In genomic region chr13:19356120-19356519, GRCm38 (mm10) we compare ENCODE assay signal across 32 mouse cellular contexts. TPM values are rescaled to one million over a fixed set of nuclear protein-coding genes. Genes with fewer than 3 reads are reported as not detected.
A peak's percentile ranks its signal among the peaks of the same experiment; 100 is the strongest.
DNase-seq lines count a peak whose midpoint lies in the region; ATAC-seq lines count a peak whose summit lies in the region.
"Had no signal": no experiment of that assay in that cellular context is flagged by ENCODE, and none has a peak within 500 bp of the region (broad histone marks: within the 10 kb centered on the region; RNA-seq: fewer than 3 reads in every experiment).

No protein-coding gene starts in this region.

- peaks cover 7% of the 10 kb centered on the region for H3K36me3 ChIP-seq in heart, embryonic 16.5 days (ENCODE audit: control insufficient read depth, insufficient read depth)

- H3K9me3 ChIP-seq in heart, embryonic 16.5 days (replicated peaks; ENCODE audit: control insufficient read depth, low read length) = no peaks in the 10 kb centered on the region
- H3K9me3 ChIP-seq: embryonic facial prominence, embryonic 12.5 days; G1E; heart, embryonic 10.5 days; hindbrain, embryonic 10.5 days; hindbrain, embryonic 15.5 days; intestine, embryonic 15.5 days; liver, embryonic 13.5 days; midbrain, embryonic 10.5 days; neural tube, embryonic 12.5 days had no signal

- WGBS in heart, embryonic 16.5 days = 71% methylated on average over 7 of the region's 7 CpGs

- no peak for DNase-seq in heart, adult 9 months (ENCODE audit: low spot score in 2 of 2)
- peak; percentile 28 for DNase-seq in CD4-positive, CD25-positive, alpha-beta regulatory T cell, adult 2 months (ENCODE audit: low read depth, low spot score)
- DNase-seq in induced T-regulatory cell, adult 2 months (ENCODE audit: low read depth) = peak; percentile 55
- DNase-seq in yolk sac, embryonic 10.5 days (ENCODE audit: low spot score) = no peak
- no peak for DNase-seq in layer of hippocampus, adult 18-20 months (ENCODE audit: low spot score in 2 of 2)
- no peak for DNase-seq in liver
- DNase-seq: adrenal gland, postnatal 14 days; cerebellum, adult 11 months; cerebellum, adult 9-10 months; cerebellum, postnatal 36 days; embryo, embryonic 11 days; gastrocnemius, postnatal 25 days; kidney, adult 2 months; kidney, postnatal 36 days; layer of hippocampus, postnatal 36 days; left cerebral cortex, postnatal 4 days; liver, embryonic 13.5 days; lung, adult 18-20 months; lung, postnatal 4 days; right cerebral cortex, adult 18-20 months; right cerebral cortex, postnatal 4 days had no signal

- no peak overlapping the region for H3K9ac ChIP-seq in heart, embryonic 16.5 days (ENCODE audit: low read length)
- H3K9ac ChIP-seq: embryonic facial prominence, embryonic 12.5 days; hindbrain, embryonic 15.5 days; intestine, embryonic 15.5 days; liver, embryonic 13.5 days; neural tube, embryonic 12.5 days had no signal

- peak; percentile 73 for ATAC-seq in heart, embryonic 16.5 days (replicated peaks; ENCODE audit: extremely low read depth, insufficient read depth, low FRiP score)
- ATAC-seq: intestine, embryonic 15.5 days; lung, postnatal 0 days had no signal

- no peak overlapping the region for H3K4me3 ChIP-seq in heart, embryonic 16.5 days (ENCODE audit: low read length)
- H3K4me3 ChIP-seq: embryonic facial prominence, embryonic 12.5 days; heart, embryonic 10.5 days; hindbrain, embryonic 10.5 days; hindbrain, embryonic 15.5 days; intestine, embryonic 15.5 days; liver, embryonic 13.5 days; midbrain, embryonic 10.5 days; myocyte; neural tube, embryonic 12.5 days had no signal

- H3K4me1 ChIP-seq in heart, embryonic 16.5 days (ENCODE audit: control insufficient read depth, insufficient read depth, low read length) = no peaks in the 10 kb centered on the region; the same call in 1 of the 2 replicates
- H3K4me1 ChIP-seq: embryonic facial prominence, embryonic 12.5 days; heart, embryonic 10.5 days; hindbrain, embryonic 10.5 days; intestine, embryonic 15.5 days; liver, embryonic 13.5 days; neural tube, embryonic 12.5 days had no signal

- H3K27me3 ChIP-seq in heart, embryonic 16.5 days (ENCODE audit: control insufficient read depth, insufficient read depth, low read length) = no peaks in the 10 kb centered on the region
- H3K27me3 ChIP-seq: embryonic facial prominence, embryonic 12.5 days; hindbrain, embryonic 15.5 days; intestine, embryonic 15.5 days; liver, embryonic 13.5 days; neural tube, embryonic 12.5 days had no signal

- H3K4me2 ChIP-seq in heart, embryonic 16.5 days (ENCODE audit: low read depth, low read length) = no peak overlapping the region
- H3K4me2 ChIP-seq: embryonic facial prominence, embryonic 12.5 days; hindbrain, embryonic 15.5 days; intestine, embryonic 15.5 days; liver, embryonic 13.5 days; neural tube, embryonic 12.5 days had no signal

- no peak overlapping the region for H3K27ac ChIP-seq in heart, embryonic 16.5 days (ENCODE audit: low read length)
- H3K27ac ChIP-seq: embryonic facial prominence, embryonic 12.5 days; heart, embryonic 10.5 days; hindbrain, embryonic 10.5 days; hindbrain, embryonic 15.5 days; intestine, embryonic 15.5 days; liver, embryonic 13.5 days; midbrain, embryonic 10.5 days; neural tube, embryonic 12.5 days had no signal

RNA-seq across cellular contexts. Expression of gene Stard3nl, which starts 39.5 kb away (rescaled TPM):
- 65.7 and 72.4 TPM in 2 replicates for polyA plus RNA-seq in heart, embryonic 16.5 days (2015; fragmentation: Nextera tagmentation; extraction: Ambion mirVana)
- 10 to 100 TPM; 59.1 to 59.2 TPM for total RNA-seq in layer of hippocampus, adult 18-20 months (2021)

Comparison
In these comparisons a context has a peak if more than half of its experiments do, and no peak if none do; other contexts are left out.
1. DNase-seq: peak in CD4-positive, CD25-positive, alpha-beta regulatory T cell, adult 2 months (single experiment) and induced T-regulatory cell, adult 2 months (single experiment); none in heart, adult 9 months (0 of 2), yolk sac, embryonic 10.5 days (single experiment), layer of hippocampus, adult 18-20 months (0 of 2) and liver (single experiment).